Mouse (Mus musculus) embryo, embryonic 10 days (tissue): ENCODE results near the gene Abr.

Experiments used
- DNase-seq: peaks from one replicate; pipeline ENCODE4 v3.0.0-alpha.2; 2015; ENCODE audit warnings: low spot score

Gene Abr

GRCm38 (mm10) chr11:76623206-76623961, 1.3 kb upstream of the Abr start:
- DNase-seq, result peak; percentile 75

GRCm38 (mm10) chr11:76622566-76623205, 572 bp upstream of the Abr start:
- peak; percentile 34 for DNase-seq

- no peak for DNase-seq
Observed at GRCm38 (mm10) chr11:76618134-76618533, 4.0 kb downstream of the Abr start.

- no peak for DNase-seq
Observed at GRCm38 (mm10) chr11:76614246-76614645, 7.9 kb downstream of the Abr start.

GRCm38 (mm10) chr11:76612638-76613104, 9.4 kb downstream of the Abr start:
- peak; percentile 92 for DNase-seq

- DNase-seq, result no peak
Observed at GRCm38 (mm10) chr11:76610948-76611347, 11.2 kb downstream of the Abr start.

- DNase-seq, result no peak
Observed at GRCm38 (mm10) chr11:76606521-76606920, 15.6 kb downstream of the Abr start.

GRCm38 (mm10) chr11:76599219-76599618, 22.9 kb downstream of the Abr start:
- DNase-seq, result no peak

GRCm38 (mm10) chr11:76598757-76599156, 23.4 kb downstream of the Abr start:
- DNase-seq, result no peak

- no peak for DNase-seq
Observed at GRCm38 (mm10) chr11:76593620-76594326, 28.3 kb downstream of the Abr start.

GRCm38 (mm10) chr11:76589746-76590145, 32.4 kb downstream of the Abr start:
- DNase-seq, result no peak

GRCm38 (mm10) chr11:76588632-76589485, 33.3 kb downstream of the Abr start:
- no peak for DNase-seq

GRCm38 (mm10) chr11:76588032-76588431, 34.1 kb downstream of the Abr start:
- no peak for DNase-seq

GRCm38 (mm10) chr11:76587333-76587732, 34.8 kb downstream of the Abr start:
- no peak for DNase-seq

- peak; percentile 47 for DNase-seq
Observed at GRCm38 (mm10) chr11:76586119-76586518, 36.0 kb downstream of the Abr start.

- DNase-seq, result peak; percentile 93
Observed at GRCm38 (mm10) chr11:76577588-76578257, 44.4 kb downstream of the Abr start.

GRCm38 (mm10) chr11:76572820-76573385, 49.2 kb downstream of the Abr start:
- DNase-seq, result no peak

GRCm38 (mm10) chr11:76571613-76571929, 50.5 kb downstream of the Abr start:
- no peak for DNase-seq

GRCm38 (mm10) chr11:76570741-76571612, 51.1 kb downstream of the Abr start:
- DNase-seq, result peak; percentile 68

GRCm38 (mm10) chr11:76570201-76570731, 51.8 kb downstream of the Abr start:
- no peak for DNase-seq
